In genomic region chr6:115500234-115500633, GRCm38 (mm10) we compare ENCODE assay signal across 12 mouse cellular contexts.
"Had no signal": no experiment of that assay in that cellular context is flagged by ENCODE, and none has a peak within 500 bp of the region (broad histone marks: within the 10 kb centered on the region; RNA-seq: fewer than 3 reads in every experiment).

No protein-coding gene starts in this region.

- H3K4me1 ChIP-seq: midbrain, embryonic 10.5 days; midbrain, embryonic 12.5 days; midbrain, embryonic 15.5 days; neural tube, embryonic 12.5 days had no signal

- H3K27me3 ChIP-seq: midbrain, embryonic 12.5 days; midbrain, embryonic 15.5 days; neural tube, embryonic 12.5 days; stomach, embryonic 15.5 days had no signal

- H3K27ac ChIP-seq: liver, embryonic 14.5 days; midbrain, embryonic 10.5 days; midbrain, embryonic 12.5 days; midbrain, embryonic 15.5 days; neural tube, embryonic 12.5 days; stomach, embryonic 15.5 days had no signal

- ATAC-seq: midbrain, embryonic 15.5 days had no signal

- H3K9ac ChIP-seq: liver, embryonic 14.5 days; lung, embryonic 14.5 days; midbrain, embryonic 12.5 days; midbrain, embryonic 15.5 days; neural tube, embryonic 12.5 days; stomach, embryonic 15.5 days had no signal

- H3K4me2 ChIP-seq: lung, embryonic 14.5 days; midbrain, embryonic 12.5 days; midbrain, embryonic 15.5 days; neural tube, embryonic 12.5 days; stomach, embryonic 15.5 days had no signal

- H3K4me3 ChIP-seq: midbrain, embryonic 10.5 days; midbrain, embryonic 12.5 days; midbrain, embryonic 15.5 days; neural tube, embryonic 12.5 days; stomach, embryonic 15.5 days had no signal

- H3K9me3 ChIP-seq: midbrain, embryonic 10.5 days; midbrain, embryonic 12.5 days; midbrain, embryonic 15.5 days; neural tube, embryonic 12.5 days; stomach, embryonic 15.5 days had no signal

- DNase-seq: lung, adult 18-20 months; lung, postnatal 36 days; thymus, adult 18-20 months; thymus, postnatal 14 days; thymus, postnatal 36 days had no signal

- H3K36me3 ChIP-seq: midbrain, embryonic 10.5 days; midbrain, embryonic 12.5 days; midbrain, embryonic 15.5 days; neural tube, embryonic 12.5 days; stomach, embryonic 15.5 days had no signal
